In the genomic region with DNA sequence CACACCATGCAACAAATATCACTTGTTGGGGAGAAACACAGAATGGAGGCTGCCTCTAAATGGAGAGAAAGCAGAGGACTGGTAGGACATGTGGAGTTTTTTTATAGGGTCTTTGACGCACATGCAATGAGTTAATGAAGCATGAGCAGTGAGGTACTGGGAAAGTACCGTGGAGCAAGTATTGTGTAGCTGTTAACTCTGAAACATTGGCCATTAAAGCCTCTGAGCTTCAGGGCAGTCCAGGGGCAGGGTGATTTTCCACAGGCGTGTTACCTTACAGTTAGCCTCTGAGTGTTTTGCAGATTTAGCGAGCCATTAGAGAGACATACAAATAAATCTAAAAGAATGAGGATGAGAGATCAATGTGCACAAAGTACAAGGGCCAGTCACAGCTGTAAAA, we compare ENCODE assay signal across 23 mouse cellular contexts.
"Had no signal": no experiment of that assay in that cellular context is flagged by ENCODE, and none has a peak within 500 bp of the region (broad histone marks: within the 10 kb centered on the region; RNA-seq: fewer than 3 reads in every experiment).

No protein-coding gene starts in this region.

- H3K9ac ChIP-seq: heart, embryonic 13.5 days; heart, embryonic 15.5 days; hindbrain, embryonic 13.5 days; hindbrain, embryonic 15.5 days; limb, embryonic 13.5 days; limb, embryonic 15.5 days; liver, embryonic 12.5 days; liver, embryonic 14.5 days had no signal

- H3K4me3 ChIP-seq: heart, adult 2 months; heart, embryonic 13.5 days; heart, embryonic 15.5 days; hindbrain, embryonic 13.5 days; hindbrain, embryonic 15.5 days; limb, embryonic 13.5 days; limb, embryonic 15.5 days; liver, embryonic 12.5 days had no signal

- H3K4me2 ChIP-seq: heart, embryonic 11.5 days; heart, embryonic 13.5 days; heart, embryonic 15.5 days; hindbrain, embryonic 13.5 days; hindbrain, embryonic 15.5 days; limb, embryonic 13.5 days; limb, embryonic 15.5 days; liver, embryonic 12.5 days had no signal

- H3K4me1 ChIP-seq: heart, embryonic 13.5 days; heart, embryonic 15.5 days; hindbrain, embryonic 13.5 days; hindbrain, embryonic 15.5 days; limb, embryonic 13.5 days; limb, embryonic 15.5 days; liver, embryonic 12.5 days had no signal

- ATAC-seq: hindbrain, postnatal 0 days; intestine, embryonic 16.5 days; liver, embryonic 12.5 days had no signal

- DNase-seq: gastrocnemius, postnatal 14 days; gastrocnemius, postnatal 36 days; heart, adult 11 months; heart, adult 2 months; heart, postnatal 14 days; heart, postnatal 36 days; kidney, adult 11 months; kidney, adult 9 months; kidney, postnatal 25 days; layer of hippocampus, adult 9-11 months; layer of hippocampus, postnatal 36 days; left cerebral cortex, postnatal 4 days had no signal

- H3K27me3 ChIP-seq: heart, embryonic 13.5 days; heart, embryonic 15.5 days; hindbrain, embryonic 13.5 days; hindbrain, embryonic 15.5 days; limb, embryonic 13.5 days; limb, embryonic 15.5 days; liver, embryonic 12.5 days had no signal

- H3K36me3 ChIP-seq: heart, embryonic 13.5 days; heart, embryonic 15.5 days; hindbrain, embryonic 13.5 days; hindbrain, embryonic 15.5 days; limb, embryonic 13.5 days; limb, embryonic 15.5 days; liver, embryonic 12.5 days had no signal

- H3K27ac ChIP-seq: heart, adult 2 months; heart, embryonic 13.5 days; heart, embryonic 15.5 days; hindbrain, embryonic 13.5 days; hindbrain, embryonic 15.5 days; hindbrain, postnatal 0 days; limb, embryonic 13.5 days; limb, embryonic 15.5 days; liver, embryonic 12.5 days; liver, embryonic 14.5 days had no signal

- H3K9me3 ChIP-seq: heart, embryonic 13.5 days; heart, embryonic 15.5 days; hindbrain, embryonic 13.5 days; hindbrain, embryonic 15.5 days; limb, embryonic 13.5 days; limb, embryonic 15.5 days; liver, embryonic 12.5 days had no signal
